Mouse (Mus musculus) heart, adult 11 months (tissue): ENCODE data around the gene Tfr2.
A peak's percentile ranks its signal among the peaks of the same experiment; 100 is the strongest.

ENCODE experiments used
- DNase-seq: peaks from one replicate; pipeline ENCODE4 v3.0.0; 2022

The Tfr2 gene

DNA sequence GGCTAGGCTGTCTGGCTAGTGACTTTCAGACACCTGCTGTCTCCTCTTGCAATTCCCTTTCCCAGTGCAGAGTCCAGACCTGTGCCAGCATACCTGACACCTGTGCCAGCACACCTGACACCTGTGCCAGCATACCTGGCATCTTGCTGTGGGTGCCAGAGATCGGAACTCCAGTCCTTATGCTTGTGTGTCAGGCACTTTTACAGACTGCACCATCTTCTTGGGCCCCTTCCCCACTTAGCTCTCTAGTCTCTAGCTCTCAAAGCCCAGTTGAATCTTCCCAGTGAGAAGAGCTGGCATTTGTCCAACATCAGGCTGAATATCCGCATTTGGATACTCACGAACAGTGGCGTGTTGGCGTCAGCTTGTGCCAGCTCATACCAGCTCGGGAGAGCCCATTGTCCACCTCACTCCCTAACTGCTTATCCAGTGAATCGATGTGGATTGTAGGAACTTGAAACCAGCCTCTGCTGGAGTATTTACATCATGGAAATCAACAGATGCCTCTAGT is 30.3 kb upstream of the Tfr2 start:
- DNase-seq, result peak; percentile 87

DNA sequence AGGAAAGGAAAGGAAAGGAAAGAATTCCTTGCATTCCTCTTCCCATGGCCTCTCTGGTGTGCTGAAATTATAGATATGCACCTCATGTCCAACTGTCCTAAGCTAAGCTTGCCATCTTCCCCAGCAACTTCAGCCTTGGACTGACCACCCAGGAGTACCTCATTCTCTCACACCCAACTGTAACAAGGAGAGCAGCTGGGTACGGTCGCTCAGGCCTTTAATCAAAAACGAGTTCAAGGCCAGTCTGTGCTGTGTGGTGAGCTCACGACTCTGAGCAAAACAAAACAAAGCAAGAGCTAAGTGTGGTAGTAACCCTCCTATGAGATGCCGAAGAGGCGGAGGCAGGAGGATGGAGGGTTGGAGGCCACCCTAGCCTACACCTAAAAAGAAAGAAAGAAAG is 28.6 kb upstream of the Tfr2 start:
- peak; percentile 13 for DNase-seq

DNA sequence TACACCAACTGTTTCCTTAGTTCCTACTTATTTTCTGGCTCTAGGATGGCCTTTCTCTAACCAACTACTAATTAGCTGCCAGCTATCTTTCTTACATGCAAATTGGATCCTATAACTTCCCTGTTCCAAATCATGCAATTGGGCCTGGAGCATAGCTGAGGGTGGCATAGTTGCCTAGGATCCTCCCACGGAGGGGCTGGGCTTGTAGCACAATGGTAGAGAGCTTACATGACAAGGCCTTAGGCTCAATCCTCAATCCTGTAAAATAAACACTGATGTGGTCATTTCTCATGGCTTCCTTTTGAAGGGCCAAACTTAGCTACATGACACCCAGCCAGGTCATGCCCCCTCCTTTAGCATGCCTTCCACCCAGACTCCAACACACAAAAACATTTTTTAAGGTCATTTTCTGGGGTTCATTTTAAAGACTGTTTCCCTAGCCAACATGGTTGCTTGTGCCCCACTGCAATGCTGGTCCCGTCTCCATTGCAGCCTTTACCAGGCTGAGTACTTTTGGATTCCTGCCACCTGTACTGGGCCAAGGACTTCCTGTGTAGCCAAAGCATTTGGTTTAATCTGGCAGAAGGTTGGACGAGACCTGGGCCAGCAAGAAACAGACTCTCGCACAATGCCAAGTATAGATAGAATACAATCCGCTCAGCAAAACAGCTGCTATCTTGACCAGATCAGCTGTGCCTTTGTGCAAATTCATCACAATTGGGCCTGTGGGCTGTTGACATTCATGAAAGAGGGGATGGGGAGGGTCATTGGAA is 27.7 kb upstream of the Tfr2 start:
- DNase-seq, result peak; percentile 86

DNA sequence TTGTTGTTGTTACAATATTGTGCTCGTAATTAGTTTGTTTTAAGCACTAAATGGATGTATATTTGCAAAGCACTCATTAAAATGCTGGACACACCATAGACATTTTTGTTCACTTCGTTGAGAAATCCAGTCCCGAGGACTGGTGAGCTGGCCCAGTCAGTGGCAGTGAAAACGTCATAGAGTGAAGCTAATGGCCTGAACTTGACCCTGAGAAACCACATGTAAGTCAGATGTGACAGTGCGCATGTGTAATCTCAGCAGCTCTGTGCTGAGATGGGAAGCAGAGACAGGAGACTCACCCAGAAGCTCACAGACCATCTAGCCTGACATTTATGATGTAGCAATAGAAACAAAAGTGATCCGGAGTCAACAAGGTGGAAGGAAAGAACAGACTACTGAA is 24.7 kb upstream of the Tfr2 start:
- peak; percentile 19 for DNase-seq

DNA sequence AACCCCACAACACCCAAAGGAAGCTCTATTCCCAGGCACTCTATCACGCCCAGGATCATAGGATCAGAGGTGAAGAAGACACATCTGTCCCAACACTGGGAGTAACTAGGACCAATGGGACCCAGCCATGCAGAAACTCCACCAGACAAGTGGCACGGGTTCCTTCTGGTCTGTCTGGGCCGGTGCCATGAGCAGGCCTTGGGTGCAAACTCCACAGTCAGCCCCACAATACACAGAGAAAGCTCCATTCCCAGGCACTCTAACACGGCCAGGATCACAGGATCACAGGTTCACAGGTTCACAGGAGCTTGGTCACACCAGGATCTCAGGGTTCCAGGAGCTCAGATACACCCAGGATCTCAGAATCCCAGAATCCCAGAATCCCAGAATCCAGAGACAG is 24.0 kb upstream of the Tfr2 start:
- DNase-seq, result peak; percentile 73

DNA sequence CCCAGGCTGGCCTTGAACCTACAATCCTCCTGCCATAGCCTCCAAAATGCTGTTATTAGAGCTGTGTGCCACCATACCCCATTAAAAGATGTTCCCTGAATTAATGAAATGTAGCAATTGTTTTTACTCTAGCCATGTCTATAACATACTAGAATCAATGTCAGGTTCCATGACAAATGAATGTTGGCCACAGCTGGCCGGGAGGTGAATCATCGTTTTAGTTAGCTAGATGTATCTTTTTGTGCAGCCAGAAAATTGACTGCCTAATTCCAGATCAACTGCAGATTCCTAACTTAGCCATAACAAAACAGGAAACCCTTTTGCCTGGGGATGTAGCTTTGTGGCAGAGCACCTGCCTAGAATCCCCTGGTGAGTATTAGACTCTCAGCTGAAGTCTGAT is 19.8 kb upstream of the Tfr2 start:
- DNase-seq, result no peak

DNA sequence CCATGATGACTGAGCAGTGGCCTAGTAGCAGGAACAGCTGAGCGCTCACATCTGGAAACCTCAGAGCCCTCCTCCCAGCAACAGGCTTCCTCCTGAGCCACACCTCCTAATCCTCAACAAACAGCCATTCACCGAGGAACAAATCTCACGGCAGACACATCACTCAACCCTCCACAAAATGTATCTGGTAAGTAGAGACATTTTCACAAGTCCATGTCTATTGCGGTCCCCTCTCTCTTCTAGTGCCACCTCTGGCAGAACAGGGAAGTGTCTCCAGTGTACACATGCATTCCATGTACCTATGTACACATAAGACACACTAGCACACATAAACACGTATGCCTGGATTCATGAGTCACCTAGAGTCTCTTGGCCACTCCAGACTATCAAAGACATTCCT is 18.5 kb upstream of the Tfr2 start:
- peak; percentile 77 for DNase-seq

DNA sequence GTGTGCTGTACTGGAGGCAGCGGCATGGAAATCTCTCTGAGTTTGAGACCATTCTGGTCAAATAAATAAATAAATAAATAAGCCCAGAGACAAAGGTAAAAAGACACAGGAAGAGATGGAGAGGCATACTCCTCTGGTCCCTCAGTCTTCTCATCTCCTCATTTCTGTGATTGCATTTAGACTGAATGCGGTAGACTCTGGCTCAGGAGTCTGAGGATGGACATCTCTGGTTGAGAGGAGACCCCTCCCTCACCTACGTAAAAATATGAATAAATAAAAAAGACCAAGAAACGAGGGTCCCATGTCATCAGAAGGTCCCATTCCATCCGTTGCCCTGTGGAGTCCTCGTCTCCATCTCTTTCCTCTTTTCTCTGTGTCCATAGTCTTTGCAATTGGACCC is 16.6 kb upstream of the Tfr2 start:
- DNase-seq, result no peak

DNA sequence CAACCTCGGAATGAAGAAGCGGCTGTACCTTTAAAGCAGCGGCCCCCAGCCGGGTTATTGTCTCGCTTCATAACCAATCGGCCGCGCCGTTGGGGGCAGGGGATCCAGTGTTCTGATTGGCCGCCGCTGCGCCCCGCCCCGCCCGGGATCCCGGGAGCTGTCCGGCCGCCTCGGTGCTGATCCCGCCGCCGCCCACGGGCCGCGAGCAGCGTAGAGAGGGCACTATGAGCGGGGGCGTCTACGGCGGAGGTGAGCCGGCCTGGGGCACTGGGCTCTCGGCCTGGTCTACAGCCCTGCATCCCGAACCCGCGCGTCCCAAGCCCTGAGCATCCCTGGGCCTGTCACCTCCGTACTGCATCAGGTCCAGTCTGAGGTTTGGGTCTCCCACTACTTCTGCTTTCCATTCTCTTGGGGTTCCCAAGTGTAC is 16.2 kb upstream of the Tfr2 start, which contains the start of gene Actl6b:
Actl6b (plus strand) TSS at position 107 of the 427 bp plus-strand sequence.
- peak; percentile 98 for DNase-seq

DNA sequence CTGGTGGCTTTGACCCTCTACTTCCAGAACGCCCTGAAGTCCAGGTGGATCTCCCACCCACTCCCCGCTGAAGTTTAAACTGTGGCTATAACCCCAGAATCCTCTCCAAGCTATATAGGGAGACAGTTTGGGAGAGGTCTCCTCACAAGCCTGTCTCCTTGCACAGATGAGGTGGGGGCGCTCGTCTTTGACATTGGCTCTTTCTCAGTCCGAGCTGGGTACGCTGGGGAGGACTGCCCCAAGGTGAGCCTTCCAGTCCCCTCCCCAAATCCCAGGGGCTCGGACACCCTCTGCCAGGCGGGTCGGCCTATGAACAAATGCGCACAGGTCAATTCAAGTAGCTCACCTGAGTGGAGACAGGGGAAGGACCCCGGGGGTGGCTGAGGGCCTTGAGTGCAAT is 15.7 kb upstream of the Tfr2 start:
- DNase-seq, result no peak

DNA sequence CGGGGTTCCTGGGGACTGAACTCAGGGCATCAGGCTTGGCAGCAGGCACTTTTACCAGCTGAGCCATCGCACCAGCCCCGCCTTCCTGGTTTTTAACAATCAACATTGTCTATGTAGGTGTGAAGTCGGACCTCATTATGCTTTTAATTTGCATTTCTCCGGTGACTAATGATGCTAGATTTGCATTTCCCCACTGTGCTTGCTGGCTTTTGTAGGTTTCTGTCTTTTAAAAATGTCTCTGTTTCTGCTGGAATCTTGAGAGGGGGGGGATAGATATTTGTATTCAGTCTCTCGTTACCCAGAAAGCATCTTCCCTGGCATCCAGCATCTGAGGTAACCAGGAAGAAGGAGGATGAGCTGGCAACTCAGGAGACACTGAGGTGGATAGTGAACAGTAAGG is 8.1 kb upstream of the Tfr2 start:
- DNase-seq, result peak; percentile 24

DNA sequence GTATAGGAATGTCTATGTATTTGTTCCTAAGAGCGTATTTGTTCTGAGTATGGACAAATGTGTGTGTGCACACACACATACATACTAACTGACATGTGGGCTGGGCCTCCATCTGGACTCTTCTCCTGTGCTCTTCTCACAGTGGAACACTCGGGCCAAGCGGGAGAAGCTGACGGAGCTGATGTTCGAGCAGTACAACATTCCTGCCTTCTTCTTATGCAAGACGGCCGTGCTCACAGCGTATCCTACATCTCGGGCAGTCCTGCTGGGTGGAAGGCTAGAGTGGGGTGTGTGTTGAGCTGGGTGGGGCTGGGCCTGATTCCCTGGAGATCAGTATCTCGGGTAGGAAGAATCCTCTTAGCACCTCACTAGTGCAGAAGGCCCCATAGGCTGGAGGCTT is 6.7 kb upstream of the Tfr2 start:
- peak; percentile 18 for DNase-seq

DNA sequence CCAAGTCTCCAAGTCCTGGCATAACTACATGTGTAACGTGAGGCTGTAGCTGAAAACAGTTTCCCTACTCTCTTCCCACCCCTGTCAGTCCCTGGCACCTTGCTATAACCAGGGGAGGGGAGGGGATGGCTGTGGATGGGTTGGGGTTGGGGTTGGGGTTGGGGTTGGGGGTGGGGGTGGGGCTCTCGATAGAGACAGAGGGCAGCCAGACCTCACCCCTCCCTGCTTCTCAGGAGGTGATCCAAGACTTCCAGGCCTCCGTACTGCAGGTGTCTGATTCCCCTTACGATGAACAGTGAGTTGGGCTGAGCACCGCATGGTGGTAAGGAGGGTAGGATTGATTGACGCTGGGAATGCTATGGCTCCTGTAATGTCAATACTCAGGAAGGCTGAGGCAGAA is 3.9 kb upstream of the Tfr2 start:
- DNase-seq, result peak; percentile 80

DNA sequence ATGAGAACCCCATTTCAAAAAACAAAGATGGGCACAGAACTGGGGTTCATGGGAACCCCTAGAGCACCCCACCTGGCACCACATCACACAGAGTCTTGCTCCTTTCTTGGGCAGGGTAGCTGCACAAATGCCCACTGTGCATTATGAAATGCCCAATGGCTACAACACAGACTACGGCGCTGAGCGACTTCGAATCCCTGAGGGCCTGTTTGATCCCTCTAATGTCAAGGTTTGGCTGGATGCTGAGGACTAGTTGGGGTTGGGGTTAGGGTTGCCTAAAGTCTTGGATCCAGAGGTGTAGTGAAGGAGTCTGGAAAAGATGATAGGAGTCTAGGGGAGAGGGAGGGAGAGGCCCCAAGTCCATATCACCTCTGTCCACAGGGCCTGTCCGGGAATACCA is 3.2 kb upstream of the Tfr2 start:
- no peak for DNase-seq

DNA sequence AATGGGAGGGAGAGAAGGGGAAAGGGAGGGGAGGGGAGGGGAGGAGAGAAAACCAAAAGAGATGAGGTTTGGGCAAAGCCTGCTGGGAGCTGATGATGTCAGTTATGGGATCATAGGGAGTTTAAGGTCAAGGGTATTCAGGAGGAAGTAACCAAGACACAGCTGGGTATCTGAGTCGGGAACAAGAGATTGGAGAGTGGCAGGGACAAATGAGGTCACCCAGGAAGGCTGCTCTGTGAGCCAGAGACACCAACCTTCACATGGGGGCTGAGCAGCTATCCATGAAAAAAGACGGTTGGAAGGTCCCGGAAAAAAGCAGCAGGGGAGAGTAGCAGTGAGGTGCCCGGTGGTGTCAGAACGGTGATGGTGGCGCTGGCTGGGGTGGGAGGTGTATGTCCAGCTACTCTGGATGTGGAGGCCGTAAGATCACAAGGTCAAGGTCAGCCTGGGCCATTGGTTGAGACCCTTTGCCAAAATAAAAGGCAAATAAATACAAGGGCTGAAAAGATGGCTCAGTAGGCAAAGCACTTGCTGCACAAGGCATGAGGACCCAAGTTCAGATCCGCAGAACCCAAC is 1.3 kb upstream of the Tfr2 start:
- DNase-seq, result no peak

DNA sequence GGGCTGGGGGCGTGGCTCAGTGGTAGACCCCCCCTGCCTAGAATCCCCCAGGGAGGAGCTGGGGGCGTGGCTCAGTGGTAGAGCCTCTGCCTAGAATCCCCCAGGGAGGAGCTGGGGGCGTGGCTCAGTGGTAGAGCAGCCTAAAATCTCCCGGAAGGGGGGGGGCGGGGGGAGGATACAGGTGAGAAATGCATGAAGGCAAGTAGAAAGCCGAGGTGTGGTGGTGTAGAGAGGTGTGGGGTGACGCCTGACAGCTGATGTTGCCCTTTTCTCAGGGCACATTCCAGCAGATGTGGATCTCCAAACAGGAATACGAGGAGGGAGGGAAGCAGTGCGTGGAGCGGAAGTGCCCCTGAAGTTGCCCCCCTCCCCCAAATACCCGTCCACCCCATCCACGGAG is 609 bp upstream of the Tfr2 start:
- DNase-seq, result no peak

DNA sequence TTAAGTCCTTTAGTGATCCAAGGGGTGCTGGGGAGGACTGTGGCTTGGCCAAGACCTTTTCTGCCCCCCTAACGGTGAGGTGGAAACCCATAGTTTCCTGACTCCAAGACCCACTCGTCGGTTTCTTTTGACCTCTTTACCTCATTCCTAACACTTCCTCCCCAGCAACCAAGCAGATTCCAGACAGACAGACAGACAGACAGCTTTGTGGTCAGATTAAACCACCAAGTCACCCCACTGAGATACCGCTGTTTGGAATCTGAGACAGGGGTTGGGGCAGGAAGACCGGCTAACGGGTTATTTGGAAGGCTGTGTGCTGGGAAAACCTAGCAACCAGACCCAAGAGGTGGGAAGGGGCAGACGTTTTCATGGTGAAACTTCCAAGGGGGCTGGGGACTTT is 541 bp downstream of the Tfr2 start:
- DNase-seq, result no peak

DNA sequence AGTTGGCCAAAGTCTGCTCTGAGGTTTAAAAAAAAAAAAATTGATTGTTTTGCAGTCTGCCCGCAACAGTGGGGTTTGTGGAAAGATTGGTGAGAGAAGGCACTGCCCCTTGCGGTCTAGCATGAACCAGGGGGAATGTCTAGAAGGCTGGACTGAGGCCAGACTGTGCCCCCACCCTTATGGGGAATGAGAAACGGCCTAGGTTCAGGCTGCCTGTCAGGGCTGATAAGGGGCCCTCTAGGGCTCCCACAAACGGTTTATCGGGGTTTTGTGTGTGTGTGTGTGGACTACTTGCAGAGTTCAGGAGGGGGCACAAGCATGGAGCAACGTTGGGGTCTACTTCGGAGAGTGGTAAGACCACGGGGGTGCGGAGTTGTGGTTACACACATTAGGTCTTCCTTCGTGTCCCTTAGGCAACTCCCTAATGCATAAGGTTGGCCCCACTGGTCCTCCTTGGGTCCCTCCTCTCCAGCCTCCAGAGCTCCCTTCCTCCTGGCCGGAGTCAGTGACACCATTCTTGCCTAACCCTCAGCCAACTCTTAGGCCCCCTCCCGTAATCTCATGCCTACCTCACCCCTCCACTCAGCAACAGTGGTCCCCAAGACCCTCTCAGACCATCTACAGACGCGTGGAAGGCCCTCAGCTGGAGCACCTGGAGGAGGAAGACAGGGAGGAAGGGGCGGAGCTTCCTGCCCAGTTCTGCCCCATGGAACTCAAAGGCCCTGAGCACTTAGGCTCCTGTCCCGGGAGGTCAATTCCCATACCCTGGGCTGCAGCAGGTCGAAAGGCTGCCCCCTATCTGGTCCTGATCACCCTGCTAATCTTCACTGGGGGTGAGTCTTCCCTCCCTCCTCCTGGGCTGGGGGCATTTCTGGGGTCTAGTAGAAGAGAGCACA is 1.3 kb downstream of the Tfr2 start:
- no peak for DNase-seq

DNA sequence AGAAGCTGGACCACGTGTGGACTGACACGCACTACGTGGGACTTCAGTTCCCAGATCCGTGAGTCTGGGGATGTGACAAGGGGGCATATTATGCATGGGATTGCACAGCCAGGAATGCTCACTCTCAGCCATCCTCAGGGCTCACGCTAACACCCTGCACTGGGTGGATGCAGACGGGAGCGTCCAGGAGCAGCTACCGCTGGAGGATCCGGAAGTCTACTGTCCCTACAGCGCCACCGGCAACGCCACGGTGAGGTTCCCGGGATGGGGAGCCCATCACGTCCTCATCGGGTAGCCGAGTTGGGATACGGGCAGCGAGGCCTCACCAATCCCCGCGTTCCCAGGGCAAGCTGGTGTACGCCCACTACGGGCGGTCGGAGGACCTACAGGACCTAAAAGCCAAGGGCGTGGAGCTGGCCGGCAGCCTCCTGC is 4.8 kb downstream of the Tfr2 start:
- peak; percentile 94 for DNase-seq

DNA sequence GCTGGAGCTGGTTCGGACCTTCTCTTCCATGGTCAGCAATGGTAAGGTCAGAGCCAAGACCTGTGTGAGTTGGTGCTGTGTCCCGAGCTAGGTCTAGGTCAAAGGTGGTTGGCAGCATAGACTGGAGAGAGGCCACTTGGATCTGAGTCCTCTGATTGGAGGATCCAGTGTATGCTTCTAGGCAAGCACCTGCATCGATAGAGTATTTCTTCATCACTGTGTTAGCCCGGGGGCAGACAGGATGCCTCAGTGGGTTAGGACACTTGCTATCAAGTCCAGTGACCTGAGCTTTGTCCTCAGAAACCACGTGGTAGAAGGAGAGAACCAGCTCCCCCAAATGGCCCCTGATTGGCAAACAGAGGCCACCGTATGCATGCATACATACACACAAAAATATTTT is 10.6 kb downstream of the Tfr2 start:
- DNase-seq, result no peak

DNA sequence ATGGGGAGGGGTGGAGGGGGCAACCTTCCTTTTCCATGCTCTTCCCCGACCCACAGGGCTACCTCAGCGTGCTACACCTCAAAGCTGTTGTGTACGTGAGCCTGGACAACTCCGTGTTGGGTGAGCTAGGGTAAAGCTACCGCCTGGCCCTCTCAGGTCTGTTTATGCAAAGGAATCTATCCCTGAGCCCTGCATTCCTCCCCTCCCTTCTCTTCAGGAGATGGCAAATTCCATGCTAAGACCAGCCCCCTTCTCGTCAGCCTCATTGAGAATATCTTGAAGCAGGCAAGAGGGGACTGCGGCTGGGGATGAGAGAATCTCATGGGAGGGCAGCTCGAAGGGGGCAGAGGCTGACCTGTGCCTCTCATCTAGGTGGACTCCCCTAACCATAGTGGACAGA is 13.1 kb downstream of the Tfr2 start:
- no peak for DNase-seq

DNA sequence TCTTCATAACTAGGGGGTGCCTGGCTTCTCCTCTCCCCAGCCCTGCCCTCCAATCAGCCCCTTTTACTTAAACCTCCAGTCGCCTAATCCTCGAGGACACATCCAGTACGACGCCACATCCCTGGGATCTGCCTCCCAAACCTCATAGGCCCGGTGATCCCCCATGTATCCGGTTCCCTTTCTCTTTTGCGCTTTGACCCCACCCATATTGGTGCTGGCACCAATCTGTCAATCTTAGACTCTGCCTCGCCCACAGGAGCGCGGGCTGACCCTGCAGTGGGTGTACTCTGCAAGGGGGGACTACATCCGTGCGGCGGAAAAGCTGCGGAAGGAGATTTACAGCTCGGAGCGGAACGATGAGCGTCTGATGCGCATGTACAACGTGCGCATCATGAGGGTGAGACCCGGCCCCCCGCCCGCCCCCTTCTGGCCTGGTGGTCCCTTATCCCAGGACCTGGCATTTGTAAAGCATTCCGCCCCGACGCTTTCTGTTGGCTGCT is 14.1 kb downstream of the Tfr2 start:
- DNase-seq, result peak; percentile 96

DNA sequence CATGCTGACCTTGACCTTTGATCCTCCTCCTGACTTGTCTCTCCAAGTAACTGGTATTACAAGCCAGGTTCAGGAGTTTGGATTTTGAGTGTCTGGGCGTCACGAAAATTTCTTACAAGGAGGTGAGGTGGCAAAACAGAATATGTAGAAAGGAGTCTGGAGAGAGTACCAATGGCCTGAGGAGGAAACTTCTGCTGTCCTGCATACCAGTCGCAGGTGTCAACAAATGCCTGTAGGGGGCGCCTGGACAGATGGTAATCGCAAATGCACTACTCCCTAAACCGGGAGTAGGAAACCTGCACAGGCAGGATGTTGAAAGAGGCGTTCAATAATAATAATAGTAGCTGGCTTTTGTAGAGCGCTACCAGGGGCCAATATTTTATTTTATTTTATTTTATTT is 15.3 kb downstream of the Tfr2 start:
- DNase-seq, result peak; percentile 96
